Mouse (Mus musculus): Measurements from ENCODE around the gene Gm49396. TPM values are rescaled to one million over a fixed set of nuclear protein-coding genes. Genes with fewer than 3 reads are reported as not detected.

Gm49396 gene
- polyA plus RNA-seq, 2 experiments: 0.99 to 1.4 TPM

DNA sequence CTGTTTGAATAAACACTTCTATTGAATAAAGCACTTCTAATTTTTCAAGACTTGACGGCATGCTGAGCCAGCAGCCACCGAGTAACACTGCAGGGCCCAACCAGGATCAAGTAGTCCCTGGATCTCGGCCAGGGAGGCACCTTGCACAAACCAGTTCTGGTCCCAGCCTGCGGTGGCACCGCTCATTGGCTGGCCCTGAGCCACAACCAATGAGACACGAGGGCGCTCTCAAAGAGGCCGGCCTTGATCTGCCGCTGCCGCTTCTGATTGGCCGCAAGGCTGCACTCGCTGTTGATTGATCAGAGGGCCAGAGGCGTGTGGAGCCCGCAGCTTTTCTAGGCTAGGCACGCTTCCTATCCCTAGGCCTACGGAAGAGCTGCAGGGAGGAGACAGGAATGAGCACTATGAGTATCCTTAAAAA lies 36.8 kb downstream of the Gm49396 start:
- H3K9me3 ChIP-seq (ENCODE audit: control insufficient read depth, low read length): no peaks in the 10 kb centered on the region

DNA sequence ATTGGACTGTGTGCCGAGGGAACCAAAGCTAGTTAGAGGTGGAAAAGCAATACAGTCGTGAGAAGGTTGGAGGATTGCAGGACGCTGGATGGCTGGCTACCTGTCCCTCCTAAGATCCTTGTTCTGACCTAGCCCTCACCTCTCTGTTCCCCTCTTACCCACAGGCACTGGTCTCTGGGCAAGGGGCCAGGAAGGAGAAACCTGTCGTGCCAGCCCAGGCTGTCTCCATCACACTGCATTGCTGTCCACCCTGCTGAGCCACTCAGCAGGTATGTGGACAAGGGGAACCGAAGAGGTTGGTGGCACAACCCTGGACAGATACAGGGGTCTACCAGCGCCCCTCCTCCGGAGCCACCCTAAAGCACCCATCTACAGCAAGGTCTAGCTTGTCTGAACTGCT lies 37.5 kb downstream of the Gm49396 start:
- DNase-seq (ENCODE audit: low read depth in 3 of 3, low spot score in 3 of 3) (no peak), ATAC-seq (ENCODE audit: insufficient read depth) (no peak)
- H3K9ac ChIP-seq (replicated peaks): no peak overlapping the region
- WGBS (ENCODE audit: insufficient replicate concordance): 59% methylated on average over 7 of the region's 7 CpGs
- TF ChIP-seq CTCF (IDR thresholded peaks at IDR 0.05; ENCODE audit: low read depth): no peak
- TF ChIP-seq EP300 (IDR thresholded peaks at IDR 0.05; ENCODE audit: low read depth): no peak
- H3K4me3 ChIP-seq (ENCODE audit: insufficient read depth in 1 of 2, low read depth in 2 of 2, low read length in 2 of 2): no peak overlapping the region
- no peaks in the 10 kb centered on the region for H3K9me3 ChIP-seq (ENCODE audit: control insufficient read depth, low read length)
- H3K36me3 ChIP-seq (replicated peaks; ENCODE audit: control insufficient read depth, insufficient read depth, low read depth): no peaks in the 10 kb centered on the region
- no peaks in the 10 kb centered on the region; a peak in 2 of 4 replicates for H3K4me1 ChIP-seq (replicated peaks; ENCODE audit: control insufficient read depth in 2 of 2, insufficient read depth in 2 of 2, low read length in 1 of 2)
- H3K27me3 ChIP-seq (ENCODE audit: control insufficient read depth, insufficient read depth, low read length): no peaks in the 10 kb centered on the region
- no peak overlapping the region for H3K27ac ChIP-seq
- peak overlapping the region; percentile 50 for H3K4me2 ChIP-seq (ENCODE audit: low read depth)

More for the DNA sequence above, 36.8 kb downstream of the Gm49396 start:
- H3K9ac ChIP-seq (replicated peaks): no peak overlapping the region; the same call in 1 of the 2 replicates
- DNase-seq (ENCODE audit: low read depth in 3 of 3, low spot score in 3 of 3) (peak; percentile 74 to 77 (median 74)), ATAC-seq (ENCODE audit: insufficient read depth) (peak; percentile 97)
- no peaks in the 10 kb centered on the region for H3K36me3 ChIP-seq (replicated peaks; ENCODE audit: control insufficient read depth, insufficient read depth, low read depth)
- TF ChIP-seq CTCF (IDR thresholded peaks at IDR 0.05; ENCODE audit: low read depth) (no peak), EP300 (IDR thresholded peaks at IDR 0.05; ENCODE audit: low read depth) (no peak)
- 3% methylated on average over 16 of the region's 16 CpGs for WGBS (ENCODE audit: insufficient replicate concordance)
- H3K4me1 ChIP-seq (replicated peaks; ENCODE audit: control insufficient read depth in 2 of 2, insufficient read depth in 2 of 2, low read length in 1 of 2): peaks cover 0 to 1% of the 10 kb centered on the region in 2 experiments; a peak in 2 of 4 replicates
- peak overlapping the region; percentile 50 for H3K4me2 ChIP-seq (ENCODE audit: low read depth)
- no peak overlapping the region for H3K27ac ChIP-seq
- no peaks in the 10 kb centered on the region for H3K27me3 ChIP-seq (ENCODE audit: control insufficient read depth, insufficient read depth, low read length)
- no peak overlapping the region for H3K4me3 ChIP-seq (ENCODE audit: insufficient read depth in 1 of 2, low read depth in 2 of 2, low read length in 2 of 2)

DNA sequence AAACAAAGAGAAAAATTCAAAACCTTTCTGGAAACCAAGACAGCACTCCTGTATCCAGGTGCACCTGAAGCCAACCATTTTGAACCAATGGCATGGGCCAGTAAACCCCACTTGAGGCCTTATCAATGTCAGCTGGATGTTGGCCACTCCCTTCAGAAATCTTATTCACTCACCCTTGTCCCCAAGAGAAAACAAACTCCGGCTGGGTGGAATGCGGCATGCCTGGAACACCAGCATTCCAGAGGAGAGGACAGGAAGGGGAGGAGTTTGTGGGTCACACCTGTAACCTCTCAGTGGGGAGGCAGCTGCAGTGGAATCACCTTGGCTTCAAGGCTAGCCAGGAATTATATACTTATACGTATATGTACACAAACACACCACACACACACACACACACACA lies 39.4 kb downstream of the Gm49396 start:
- Histone ChIP-seq H3K9ac (replicated peaks) (no peak overlapping the region), H3K4me1 (replicated peaks; ENCODE audit: control insufficient read depth in 2 of 2, insufficient read depth in 2 of 2, low read length in 1 of 2) (no peaks in the 10 kb centered on the region; a peak in 2 of 4 replicates), H3K36me3 (replicated peaks; ENCODE audit: control insufficient read depth, insufficient read depth, low read depth) (no peaks in the 10 kb centered on the region), H3K4me2 (ENCODE audit: low read depth) (no peak overlapping the region), H3K27ac (no peak overlapping the region), H3K27me3 (ENCODE audit: control insufficient read depth, insufficient read depth, low read length) (no peaks in the 10 kb centered on the region), H3K4me3 (ENCODE audit: insufficient read depth in 1 of 2, low read depth in 2 of 2, low read length in 2 of 2) (no peak overlapping the region), H3K9me3 (ENCODE audit: control insufficient read depth, low read length) (no peaks in the 10 kb centered on the region)
- DNase-seq (ENCODE audit: low read depth in 3 of 3, low spot score in 3 of 3) (no peak), ATAC-seq (ENCODE audit: insufficient read depth) (no peak)
- TF ChIP-seq EP300 (IDR thresholded peaks at IDR 0.05; ENCODE audit: low read depth) (no peak), CTCF (IDR thresholded peaks at IDR 0.05; ENCODE audit: low read depth) (no peak)
- 66% methylated on average over 3 of the region's 3 CpGs for WGBS (ENCODE audit: insufficient replicate concordance)

DNA sequence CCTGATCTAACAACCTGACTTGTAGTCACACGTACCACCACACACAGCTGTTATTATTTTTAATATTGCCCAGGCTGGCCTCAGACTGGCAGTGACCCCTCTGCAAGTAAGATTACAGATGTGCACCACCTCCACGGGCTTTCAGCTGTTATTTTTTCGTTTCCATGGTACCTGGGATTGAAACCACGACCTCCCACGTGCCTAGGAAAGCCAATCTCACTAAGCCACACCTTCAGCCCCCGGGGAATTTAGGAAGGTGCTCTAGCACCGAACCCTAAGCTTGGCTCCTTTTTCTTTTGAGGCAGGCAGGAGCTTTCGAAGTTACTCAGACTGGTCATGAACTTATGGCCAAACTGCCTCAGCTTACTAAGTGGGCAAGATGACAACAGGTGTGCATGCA lies 41.3 kb downstream of the Gm49396 start:
- no peak overlapping the region for H3K4me2 ChIP-seq (ENCODE audit: low read depth)
- H3K4me3 ChIP-seq (ENCODE audit: insufficient read depth in 1 of 2, low read depth in 2 of 2, low read length in 2 of 2): no peak overlapping the region
- H3K27ac ChIP-seq: no peak overlapping the region
- ATAC-seq (ENCODE audit: insufficient read depth): no peak
- TF ChIP-seq EP300 (IDR thresholded peaks at IDR 0.05; ENCODE audit: low read depth) (no peak), CTCF (IDR thresholded peaks at IDR 0.05; ENCODE audit: low read depth) (no peak)
- H3K9ac ChIP-seq (replicated peaks): no peak overlapping the region
- no peaks in the 10 kb centered on the region; a peak in 2 of 4 replicates for H3K4me1 ChIP-seq (replicated peaks; ENCODE audit: control insufficient read depth in 2 of 2, insufficient read depth in 2 of 2, low read length in 1 of 2)
- no peaks in the 10 kb centered on the region for H3K27me3 ChIP-seq (ENCODE audit: control insufficient read depth, insufficient read depth, low read length)
- no peaks in the 10 kb centered on the region for H3K9me3 ChIP-seq (ENCODE audit: control insufficient read depth, low read length)
- DNase-seq (ENCODE audit: low read depth in 3 of 3, low spot score in 3 of 3): no peak
- no peaks in the 10 kb centered on the region for H3K36me3 ChIP-seq (replicated peaks; ENCODE audit: control insufficient read depth, insufficient read depth, low read depth)
- 46% methylated on average over 8 of the region's 8 CpGs for WGBS (ENCODE audit: insufficient replicate concordance)

DNA sequence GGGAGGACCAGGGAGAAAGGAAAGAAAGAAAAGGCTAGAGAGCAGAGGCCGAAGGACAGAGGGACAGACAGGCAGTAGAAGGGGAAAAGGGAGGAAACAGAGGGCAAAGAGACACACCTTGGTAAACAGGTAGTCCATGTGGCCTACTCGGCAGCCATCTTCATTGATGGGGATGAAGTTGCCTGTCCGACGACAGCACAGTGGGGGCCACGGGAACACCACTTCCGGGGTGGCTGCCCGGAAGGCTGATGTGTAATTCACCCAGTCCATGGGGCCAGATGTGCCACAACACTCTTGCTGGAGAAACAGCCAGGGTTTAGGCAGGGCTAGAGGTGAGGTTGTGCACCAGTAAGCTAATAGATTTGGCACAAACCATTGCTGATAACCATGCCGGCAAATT lies 41.8 kb downstream of the Gm49396 start:
- H3K4me1 ChIP-seq (replicated peaks; ENCODE audit: control insufficient read depth in 2 of 2, insufficient read depth in 2 of 2, low read length in 1 of 2): no peaks in the 10 kb centered on the region; a peak in 2 of 4 replicates
- no peaks in the 10 kb centered on the region for H3K27me3 ChIP-seq (ENCODE audit: control insufficient read depth, insufficient read depth, low read length)
- TF ChIP-seq EP300 (IDR thresholded peaks at IDR 0.05; ENCODE audit: low read depth) (no peak), CTCF (IDR thresholded peaks at IDR 0.05; ENCODE audit: low read depth) (no peak)
- H3K9me3 ChIP-seq (ENCODE audit: control insufficient read depth, low read length): no peaks in the 10 kb centered on the region
- no peak for DNase-seq (ENCODE audit: low read depth in 3 of 3, low spot score in 3 of 3)
- no peak overlapping the region for H3K4me3 ChIP-seq (ENCODE audit: insufficient read depth in 1 of 2, low read depth in 2 of 2, low read length in 2 of 2)
- no peaks in the 10 kb centered on the region for H3K36me3 ChIP-seq (replicated peaks; ENCODE audit: control insufficient read depth, insufficient read depth, low read depth)
- H3K4me2 ChIP-seq (ENCODE audit: low read depth): no peak overlapping the region
- no peak overlapping the region for H3K9ac ChIP-seq (replicated peaks)
- WGBS (ENCODE audit: insufficient replicate concordance): 70% methylated on average over 8 of the region's 8 CpGs
- H3K27ac ChIP-seq: no peak overlapping the region
- no peak for ATAC-seq (ENCODE audit: insufficient read depth)
